Comparison of ENCODE assay signal across 31 mouse cellular contexts in the genomic region with DNA sequence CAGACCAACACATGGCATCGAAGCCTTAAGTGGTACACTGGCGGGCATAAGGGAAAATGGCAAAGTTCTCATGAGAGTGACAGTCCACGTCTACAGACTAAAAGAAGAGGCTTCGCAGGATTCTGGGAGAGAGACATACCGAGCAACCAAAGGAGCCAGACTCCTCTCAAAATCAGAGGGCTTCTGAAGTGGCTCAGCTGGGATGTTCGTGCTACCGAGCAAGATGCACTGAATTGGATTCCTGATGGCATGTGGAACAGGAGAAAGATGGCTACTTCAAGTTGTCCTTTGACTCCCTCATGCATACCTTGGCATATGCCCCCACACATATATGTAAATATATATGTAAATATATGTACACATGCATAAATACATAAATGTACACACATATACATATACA.
"Had no signal": no experiment of that assay in that cellular context is flagged by ENCODE, and none has a peak within 500 bp of the region (broad histone marks: within the 10 kb centered on the region; RNA-seq: fewer than 3 reads in every experiment).

No protein-coding gene starts in this region.

- H3K27me3 ChIP-seq: limb, embryonic 12.5 days; limb, embryonic 13.5 days; limb, embryonic 15.5 days; liver, embryonic 12.5 days; liver, embryonic 13.5 days; liver, embryonic 15.5 days; lung, embryonic 15.5 days; megakaryocyte, embryonic 14.5 days; midbrain, embryonic 12.5 days; midbrain, embryonic 13.5 days; midbrain, embryonic 15.5 days; neural tube, embryonic 12.5 days had no signal

- H3K27ac ChIP-seq: left cerebral cortex, adult 2 months; limb, embryonic 10.5 days; limb, embryonic 12.5 days; limb, embryonic 13.5 days; limb, embryonic 15.5 days; liver, embryonic 12.5 days; liver, embryonic 13.5 days; liver, embryonic 14.5 days; liver, embryonic 15.5 days; lung, embryonic 15.5 days; macrophage; midbrain, embryonic 10.5 days; midbrain, embryonic 12.5 days; midbrain, embryonic 13.5 days; midbrain, embryonic 15.5 days; neural tube, embryonic 12.5 days had no signal

- H3K9ac ChIP-seq: limb, embryonic 12.5 days; limb, embryonic 13.5 days; limb, embryonic 15.5 days; liver, embryonic 12.5 days; liver, embryonic 13.5 days; liver, embryonic 14.5 days; liver, embryonic 15.5 days; liver, postnatal 0 days; lung, embryonic 14.5 days; lung, embryonic 15.5 days; midbrain, embryonic 12.5 days; midbrain, embryonic 13.5 days; midbrain, embryonic 15.5 days; neural tube, embryonic 12.5 days had no signal

- ATAC-seq: liver, embryonic 12.5 days; liver, postnatal 0 days; lung, postnatal 0 days; midbrain, embryonic 13.5 days; midbrain, embryonic 15.5 days; midbrain, embryonic 16.5 days had no signal

- H3K9me3 ChIP-seq: limb, embryonic 10.5 days; limb, embryonic 12.5 days; limb, embryonic 13.5 days; limb, embryonic 15.5 days; liver, embryonic 12.5 days; liver, embryonic 13.5 days; liver, embryonic 15.5 days; lung, embryonic 15.5 days; midbrain, embryonic 10.5 days; midbrain, embryonic 12.5 days; midbrain, embryonic 13.5 days; midbrain, embryonic 15.5 days; neural tube, embryonic 12.5 days had no signal

- H3K4me1 ChIP-seq: liver, embryonic 12.5 days; liver, embryonic 13.5 days; liver, embryonic 15.5 days; megakaryocyte, embryonic 14.5 days; neural tube, embryonic 12.5 days had no signal

- H3K36me3 ChIP-seq: limb, embryonic 10.5 days; limb, embryonic 12.5 days; limb, embryonic 13.5 days; limb, embryonic 15.5 days; liver, embryonic 12.5 days; liver, embryonic 13.5 days; liver, embryonic 15.5 days; lung, embryonic 15.5 days; midbrain, embryonic 10.5 days; midbrain, embryonic 12.5 days; midbrain, embryonic 13.5 days; midbrain, embryonic 15.5 days; neural tube, embryonic 12.5 days had no signal

- H3K4me3 ChIP-seq: left cerebral cortex, adult 2 months; limb, embryonic 10.5 days; limb, embryonic 12.5 days; limb, embryonic 13.5 days; limb, embryonic 15.5 days; liver, embryonic 12.5 days; liver, embryonic 13.5 days; liver, embryonic 15.5 days; lung, embryonic 15.5 days; megakaryocyte, embryonic 14.5 days; midbrain, embryonic 10.5 days; midbrain, embryonic 12.5 days; midbrain, embryonic 13.5 days; midbrain, embryonic 15.5 days; myocyte; neural tube, embryonic 12.5 days had no signal

- H3K4me2 ChIP-seq: limb, embryonic 12.5 days; limb, embryonic 13.5 days; limb, embryonic 15.5 days; liver, embryonic 11.5 days; liver, embryonic 12.5 days; liver, embryonic 13.5 days; liver, embryonic 15.5 days; lung, embryonic 14.5 days; lung, embryonic 15.5 days; midbrain, embryonic 12.5 days; midbrain, embryonic 13.5 days; midbrain, embryonic 15.5 days; neural tube, embryonic 12.5 days had no signal

- DNase-seq: left cerebral cortex, postnatal 4 days; liver; liver, embryonic 13.5 days; liver, postnatal 0 days; lung, adult 18-20 months; lung, adult 2 months; lung, embryonic 14.5 days; lung, postnatal 10 days; lung, postnatal 14 days; lung, postnatal 36 days; lung, postnatal 4 days had no signal
